Mouse (Mus musculus) retina, postnatal 1 day (tissue): Measurements from ENCODE around the gene Pias3.
"Not testable (repeated sequence)": the region's sequence is repeated elsewhere in the genome, so short reads cannot be mapped to it uniquely, and the experiment has no call there.

Experiments
- DNase-seq: peaks from one replicate; pipeline ENCODE4 v3.0.0-alpha.2; 2012

Pias3 gene

DNA sequence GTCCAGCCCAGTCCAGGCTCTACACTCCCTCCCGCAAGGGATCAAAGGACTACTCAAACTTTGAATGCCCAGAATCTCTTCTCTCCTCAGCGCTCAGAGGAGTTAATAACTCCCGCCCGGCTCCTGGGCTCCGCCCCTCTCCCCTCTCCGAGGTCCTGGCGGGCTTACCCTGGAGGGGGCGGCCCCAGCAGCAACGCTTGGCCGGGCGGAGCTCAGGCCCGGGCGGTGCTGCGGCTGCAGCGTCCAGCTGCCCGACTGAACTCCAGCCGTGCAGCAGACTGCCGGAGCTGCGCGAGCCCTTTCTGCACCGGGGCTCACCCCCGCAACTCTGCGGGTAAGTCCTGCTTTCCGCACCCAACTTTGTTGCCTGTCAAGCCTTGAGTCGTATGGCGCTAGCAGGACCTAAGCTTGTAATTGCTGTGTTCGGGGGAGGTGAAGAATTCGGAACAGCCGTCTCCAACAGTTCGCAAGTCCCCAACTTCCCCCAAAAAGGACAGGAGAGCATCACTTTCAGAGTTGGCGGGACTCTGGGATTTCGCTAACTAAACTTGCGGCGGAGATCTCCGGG, at the start of gene Pias3:
Gene Pias3 (plus strand): TSS at position 187 of the 568 bp plus-strand sequence.
- DNase-seq: peak; percentile 91

- DNase-seq: no peak
Measured at GRCm38 (mm10) chr3:96647365-96647764, 48.8 kb upstream of the Pias3 start.

GRCm38 (mm10) chr3:96660901-96661300, 35.3 kb upstream of the Pias3 start:
- no peak for DNase-seq

- DNase-seq: no peak
Measured at GRCm38 (mm10) chr3:96662731-96663316, 33.4 kb upstream of the Pias3 start.

- peak; percentile 90 for DNase-seq
Measured at GRCm38 (mm10) chr3:96663432-96664239, 32.5 kb upstream of the Pias3 start.

DNA sequence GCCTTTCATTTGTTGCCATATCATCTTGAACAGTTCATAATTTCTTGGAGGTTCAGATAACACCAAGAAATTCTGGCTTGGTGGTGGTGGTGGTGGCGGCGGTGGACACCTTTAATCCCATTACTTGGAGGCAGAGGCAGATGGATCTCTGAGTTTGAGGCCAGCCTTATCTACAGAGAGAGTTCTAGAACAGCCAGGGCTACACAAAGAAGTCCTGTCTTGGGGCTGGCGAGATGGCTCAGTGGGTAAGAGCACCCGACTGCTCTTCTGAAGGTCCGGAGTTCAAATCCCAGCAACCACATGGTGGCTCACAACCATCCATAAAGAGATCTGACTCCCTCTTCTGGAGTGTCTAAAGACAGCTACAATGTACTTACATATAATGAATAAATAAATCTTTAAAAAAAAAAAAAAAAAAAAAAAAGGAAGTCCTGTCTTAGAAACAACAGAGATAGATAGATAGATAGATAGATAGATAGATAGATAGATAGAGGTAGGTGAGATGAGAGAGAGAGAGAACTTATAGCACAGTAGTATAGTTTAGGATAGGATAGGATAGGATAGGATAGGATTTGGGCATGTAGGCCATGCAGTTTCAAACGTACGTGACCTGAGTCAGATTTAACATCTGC, 30.3 kb upstream of the Pias3 start:
- DNase-seq: not testable (repeated sequence)

DNA sequence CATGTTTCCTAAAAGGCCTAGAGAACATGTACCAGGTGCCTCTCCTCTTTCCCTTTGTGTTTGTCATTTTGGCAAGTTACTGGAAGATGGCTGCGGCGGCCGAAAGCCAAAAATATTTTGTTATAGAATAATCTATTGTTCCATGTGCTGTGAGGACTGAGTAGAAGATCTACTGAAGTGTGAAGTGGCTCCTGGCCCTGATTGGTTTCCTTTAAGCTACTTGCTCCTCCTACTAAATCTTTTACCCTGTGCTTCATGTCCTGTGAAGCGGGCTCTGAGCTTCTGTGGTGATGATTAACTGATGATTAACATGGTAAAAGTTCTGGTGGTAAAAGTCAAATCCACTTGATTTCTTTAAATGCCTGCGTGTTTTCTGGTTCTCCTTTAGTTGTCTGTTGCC, 29.3 kb upstream of the Pias3 start:
- DNase-seq: no peak

DNA sequence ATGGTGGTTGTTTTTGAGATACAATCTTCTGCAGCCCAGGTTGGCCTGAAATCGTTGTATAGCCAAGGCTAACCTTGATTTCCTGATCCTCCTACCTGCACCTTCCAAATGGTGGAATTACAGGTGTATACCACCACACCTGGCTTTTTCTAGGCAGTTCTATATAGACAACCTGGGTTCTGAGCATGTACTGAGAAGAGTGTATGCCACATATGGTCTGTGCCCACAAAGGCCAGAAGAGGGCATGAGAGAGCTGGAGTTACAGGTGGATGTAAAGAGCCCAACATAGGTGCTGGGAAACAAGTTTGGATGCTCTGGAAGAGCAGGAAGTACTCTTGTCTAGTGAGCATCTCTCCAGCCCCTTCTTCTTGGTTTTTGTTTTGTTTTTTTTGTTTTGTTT, 28.9 kb upstream of the Pias3 start:
- DNase-seq: peak; percentile 51

DNA sequence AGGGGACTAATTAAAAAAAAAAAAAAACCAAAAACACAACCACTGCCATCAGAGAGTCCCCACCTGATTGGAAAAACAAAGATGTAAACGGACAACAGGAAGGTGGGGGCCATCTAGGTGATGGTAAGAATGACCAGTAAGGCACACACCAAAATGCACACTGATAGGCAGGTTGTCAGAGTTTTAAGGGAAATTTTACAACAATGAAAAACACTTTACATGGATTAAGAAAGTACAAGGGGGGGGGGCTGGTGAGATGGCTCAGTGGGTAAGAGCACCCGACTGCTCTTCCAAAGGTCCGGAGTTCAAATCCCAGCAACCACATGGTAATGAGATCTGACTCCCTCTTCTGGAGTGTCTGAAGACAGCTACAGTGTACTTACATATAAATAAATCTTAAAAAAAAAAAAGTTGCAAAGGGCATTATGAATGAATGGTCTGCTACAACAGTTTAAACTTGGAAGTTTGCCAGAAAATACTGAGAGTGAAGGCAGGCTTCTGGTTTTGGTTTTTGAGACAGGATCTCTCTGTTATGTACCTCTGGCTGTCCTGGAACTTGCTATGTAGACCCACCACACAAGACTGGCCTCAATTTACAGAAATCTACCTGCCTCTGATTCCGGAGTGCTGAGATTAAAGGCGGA, 27.6 kb upstream of the Pias3 start:
- DNase-seq: no peak

- DNase-seq: peak; percentile 89
Measured at GRCm38 (mm10) chr3:96669727-96670468, 26.3 kb upstream of the Pias3 start, which contains the start of gene Ankrd35. TSS of gene Ankrd35 (plus strand) at chr3:96670131.

DNA sequence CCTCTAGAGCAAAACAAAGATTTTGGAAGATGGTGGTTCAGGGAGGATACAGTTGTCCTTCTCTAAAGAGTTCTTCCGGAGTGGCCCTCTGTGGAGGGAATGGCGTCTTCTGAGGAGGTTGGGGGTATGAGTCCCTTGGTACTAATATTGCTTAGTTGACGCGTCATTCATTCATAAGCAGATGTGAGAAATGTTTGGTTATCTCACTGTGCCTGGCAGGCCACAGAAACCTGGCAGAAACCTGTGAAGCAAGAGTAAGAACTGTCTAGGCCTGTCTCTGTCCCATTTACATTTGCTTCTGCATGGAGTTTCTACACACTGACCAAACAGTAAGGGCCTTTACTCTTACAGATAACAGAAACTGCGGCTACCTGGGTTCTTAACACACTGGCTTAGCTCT, 24.7 kb upstream of the Pias3 start:
- no peak for DNase-seq

- no peak for DNase-seq
Measured at GRCm38 (mm10) chr3:96673514-96673913, 22.7 kb upstream of the Pias3 start.

GRCm38 (mm10) chr3:96674442-96674841, 21.7 kb upstream of the Pias3 start:
- no peak for DNase-seq

DNA sequence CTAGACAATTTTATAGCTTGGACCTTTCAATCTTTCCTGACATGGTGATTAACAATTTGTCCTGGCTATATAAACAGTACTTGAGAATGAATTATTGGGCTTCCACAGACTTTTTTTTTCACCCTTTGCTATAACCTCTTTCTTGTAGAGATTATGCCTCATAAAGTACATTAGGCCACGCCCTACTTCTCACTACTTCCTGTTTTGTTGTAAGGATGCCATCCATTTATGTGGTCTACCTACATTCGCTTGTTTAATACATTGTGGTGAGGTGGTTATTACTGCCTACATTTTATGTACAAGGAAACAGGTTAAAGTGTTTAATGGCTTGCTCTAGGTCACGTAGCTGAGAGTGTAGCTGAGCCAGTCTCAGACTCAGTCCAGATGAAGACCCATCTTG, 21.0 kb upstream of the Pias3 start:
- DNase-seq: no peak

GRCm38 (mm10) chr3:96675690-96676089, 20.5 kb upstream of the Pias3 start:
- DNase-seq: no peak

- DNase-seq: no peak
Measured at GRCm38 (mm10) chr3:96678456-96678855, 17.7 kb upstream of the Pias3 start.

DNA sequence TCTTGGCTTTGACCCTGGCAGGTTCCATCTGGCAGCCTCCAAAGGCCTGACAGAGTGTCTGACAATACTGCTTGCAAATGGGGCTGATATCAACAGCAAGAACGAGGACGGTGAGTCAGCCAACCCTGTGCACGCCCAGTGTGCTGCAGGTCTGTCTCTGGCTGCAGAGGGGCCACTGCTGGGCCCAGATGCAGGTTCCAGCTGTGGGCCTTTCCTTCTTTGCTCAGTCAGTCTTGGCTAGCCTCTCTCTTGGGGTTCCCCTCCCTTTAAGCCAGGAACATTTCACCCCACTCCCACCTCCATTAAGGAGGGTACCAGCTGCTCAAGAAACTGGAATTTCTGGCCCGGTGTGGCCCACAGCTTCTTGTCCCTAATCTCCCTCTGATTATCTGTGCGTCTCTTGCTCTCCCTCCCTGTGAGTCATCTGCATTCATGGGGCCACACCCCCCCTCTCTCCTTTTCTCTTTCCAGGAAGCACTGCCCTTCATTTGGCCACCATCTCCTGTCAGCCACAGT, 17.0 kb upstream of the Pias3 start:
- DNase-seq: no peak

GRCm38 (mm10) chr3:96680269-96680956, 15.8 kb upstream of the Pias3 start:
- DNase-seq: no peak

DNA sequence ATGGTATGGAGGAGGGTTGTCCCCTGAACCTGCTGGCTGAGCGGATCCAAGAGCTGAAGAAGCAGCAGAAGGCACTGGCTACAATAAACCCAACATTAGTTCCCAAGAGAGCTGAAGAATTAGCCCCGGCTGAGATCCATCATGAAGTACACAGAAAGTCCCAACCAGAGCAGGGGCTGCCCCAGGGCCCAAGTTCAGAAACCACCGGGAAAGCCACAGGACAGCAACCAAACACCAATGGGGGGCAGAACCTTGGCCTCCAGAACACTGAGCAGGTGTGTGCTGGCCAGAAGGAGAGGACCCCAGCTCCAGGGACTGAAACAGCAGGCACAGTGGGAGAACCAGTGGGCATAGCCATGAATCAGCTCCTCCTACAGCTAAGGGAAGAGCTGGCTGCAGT, 12.7 kb upstream of the Pias3 start:
- DNase-seq: no peak

DNA sequence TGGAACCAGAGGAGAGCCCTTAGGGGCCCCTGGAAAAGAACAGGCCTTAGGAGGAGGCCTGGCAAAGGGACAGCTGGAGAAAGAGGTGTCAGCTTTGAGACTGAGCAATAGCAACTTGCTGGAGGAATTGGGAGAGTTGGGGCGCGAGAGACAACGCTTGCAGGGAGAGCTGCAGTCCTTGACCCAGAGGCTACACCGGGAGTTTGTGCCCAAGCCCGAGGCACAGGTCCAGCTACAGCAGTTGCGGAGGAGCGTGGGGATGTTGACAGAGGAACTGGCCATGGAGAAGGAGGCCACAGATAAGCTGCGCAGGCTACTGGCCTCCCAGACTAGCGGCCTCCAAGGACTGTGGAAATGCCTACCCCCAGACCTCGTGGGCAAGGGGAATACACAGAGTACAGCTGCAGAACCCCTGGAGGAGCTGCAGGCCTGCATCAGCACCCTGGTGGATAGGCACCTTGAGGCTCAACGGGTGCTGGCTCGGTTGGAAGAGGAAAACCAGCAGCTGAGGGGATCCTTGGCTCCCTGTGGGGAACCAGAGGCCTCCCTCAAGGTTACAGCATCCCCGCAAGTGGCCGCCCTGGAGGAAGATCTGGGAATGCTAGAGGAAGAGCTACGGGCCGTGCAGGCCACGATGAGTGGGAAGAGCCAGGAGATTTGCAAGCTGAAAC, 11.9 kb upstream of the Pias3 start:
- DNase-seq: no peak

- no peak for DNase-seq
Measured at GRCm38 (mm10) chr3:96684822-96685156, 11.4 kb upstream of the Pias3 start.
